ENCODE assay signal across 29 mouse cellular contexts in the genomic region with DNA sequence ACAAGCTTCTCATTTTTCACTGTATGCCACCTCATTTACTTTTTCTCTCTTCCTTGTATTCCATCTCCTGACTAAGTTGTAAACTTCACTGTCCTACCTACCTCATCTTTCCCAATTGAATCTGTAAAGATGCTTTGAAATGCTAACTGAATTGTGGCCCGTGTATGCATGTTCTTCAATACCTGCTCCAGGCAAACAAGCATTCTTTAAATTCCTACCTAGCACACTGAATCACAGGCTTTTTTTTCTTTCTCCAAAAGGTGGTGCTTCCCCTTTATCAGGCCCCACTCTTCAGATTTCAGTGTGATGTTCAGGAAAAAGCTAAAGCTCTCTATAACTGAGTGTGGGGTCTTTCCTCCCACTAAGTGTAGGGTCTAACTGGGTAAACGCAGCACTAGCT. TPM values are rescaled to one million over a fixed set of nuclear protein-coding genes. Genes with fewer than 3 reads are reported as not detected.
DNase-seq lines count a peak whose midpoint lies in the region; ATAC-seq and TF ChIP-seq lines count a peak whose summit lies in the region.
"Had no signal": no experiment of that assay in that cellular context is flagged by ENCODE, and none has a peak within 500 bp of the region (broad histone marks: within the 10 kb centered on the region; RNA-seq: fewer than 3 reads in every experiment).

No protein-coding gene starts in this region.

- H3K4me2 ChIP-seq in liver, postnatal 0 days (ENCODE audit: low read depth, low read length) = no peak overlapping the region
- no peak overlapping the region for H3K4me2 ChIP-seq in liver, embryonic 11.5 days
- H3K4me2 ChIP-seq in embryonic facial prominence, embryonic 14.5 days (ENCODE audit: low read depth, low read length) = no peak overlapping the region
- H3K4me2 ChIP-seq: heart, embryonic 15.5 days; liver, embryonic 15.5 days; lung, embryonic 15.5 days; midbrain, embryonic 12.5 days; neural tube, embryonic 13.5 days had no signal

- no peaks in the 10 kb centered on the region; the same call in 1 of the 2 replicates for H3K36me3 ChIP-seq in liver, postnatal 0 days (replicated peaks; ENCODE audit: insufficient read depth, low read length)
- no peaks in the 10 kb centered on the region for H3K36me3 ChIP-seq in liver, embryonic 11.5 days (ENCODE audit: control insufficient read depth, insufficient read depth, low read length)
- peaks cover 12% of the 10 kb centered on the region; the same call in 1 of the 2 replicates for H3K36me3 ChIP-seq in embryonic facial prominence, embryonic 14.5 days (ENCODE audit: control insufficient read depth, insufficient read depth, low read length)
- H3K36me3 ChIP-seq: liver, embryonic 15.5 days; lung, embryonic 15.5 days; midbrain, embryonic 12.5 days had no signal

- no peak for TF ChIP-seq CTCF in liver, postnatal 0 days (IDR thresholded peaks at IDR 0.05; ENCODE audit: low read depth)

- peak overlapping the region; percentile 60 for H3K27ac ChIP-seq in liver, postnatal 0 days (ENCODE audit: low read depth)
- no peak overlapping the region for H3K27ac ChIP-seq in liver, embryonic 11.5 days (ENCODE audit: low read depth, low read length)
- peak overlapping the region; percentile 10; the same call in 1 of the 2 replicates for H3K27ac ChIP-seq in embryonic facial prominence, embryonic 14.5 days (replicated peaks; ENCODE audit: low read depth, low read length)
- H3K27ac ChIP-seq: heart, embryonic 10.5 days; heart, embryonic 15.5 days; liver, embryonic 15.5 days; lung, embryonic 15.5 days; midbrain, embryonic 12.5 days; neural tube, embryonic 13.5 days had no signal

- no peaks in the 10 kb centered on the region for H3K9me3 ChIP-seq in liver, postnatal 0 days (ENCODE audit: low read length)
- H3K9me3 ChIP-seq in liver, embryonic 11.5 days (ENCODE audit: control insufficient read depth, low read length) = no peaks in the 10 kb centered on the region
- no peaks in the 10 kb centered on the region for H3K9me3 ChIP-seq in embryonic facial prominence, embryonic 14.5 days (ENCODE audit: control insufficient read depth, low read length)
- H3K9me3 ChIP-seq: heart, embryonic 10.5 days; heart, embryonic 15.5 days; liver, embryonic 15.5 days; lung, embryonic 15.5 days; megakaryocyte, embryonic 14.5 days; midbrain, embryonic 12.5 days; neural tube, embryonic 13.5 days had no signal

- H3K27me3 ChIP-seq in liver, postnatal 0 days (ENCODE audit: insufficient read depth, low read length) = no peaks in the 10 kb centered on the region
- H3K27me3 ChIP-seq in liver, embryonic 11.5 days (replicated peaks; ENCODE audit: control insufficient read depth, insufficient read depth, low read length) = no peaks in the 10 kb centered on the region
- no peaks in the 10 kb centered on the region for H3K27me3 ChIP-seq in embryonic facial prominence, embryonic 14.5 days (replicated peaks; ENCODE audit: control insufficient read depth, insufficient read depth, low read length)
- H3K27me3 ChIP-seq: heart, embryonic 15.5 days; liver, embryonic 15.5 days; lung, embryonic 15.5 days; megakaryocyte, embryonic 14.5 days; midbrain, embryonic 12.5 days; neural tube, embryonic 13.5 days had no signal

- no peaks in the 10 kb centered on the region for H3K4me1 ChIP-seq in liver, postnatal 0 days (ENCODE audit: insufficient read depth)
- no peaks in the 10 kb centered on the region for H3K4me1 ChIP-seq in liver, embryonic 11.5 days (replicated peaks; ENCODE audit: control insufficient read depth, insufficient read depth, low read length)
- H3K4me1 ChIP-seq in embryonic facial prominence, embryonic 14.5 days (ENCODE audit: control insufficient read depth, insufficient read depth, low read length) = no peaks in the 10 kb centered on the region
- H3K4me1 ChIP-seq: heart, embryonic 15.5 days; liver, embryonic 15.5 days; lung, embryonic 15.5 days; midbrain, embryonic 12.5 days; neural tube, embryonic 13.5 days had no signal

- H3K4me3 ChIP-seq in liver, postnatal 0 days (ENCODE audit: low read depth, low read length) = no peak overlapping the region
- no peak overlapping the region for H3K4me3 ChIP-seq in liver, embryonic 11.5 days (ENCODE audit: low read depth, low read length)
- H3K4me3 ChIP-seq in embryonic facial prominence, embryonic 14.5 days (ENCODE audit: low read depth, low read length) = no peak overlapping the region
- H3K4me3 ChIP-seq: heart, embryonic 10.5 days; heart, embryonic 15.5 days; liver, embryonic 15.5 days; lung, embryonic 15.5 days; megakaryocyte, embryonic 14.5 days; midbrain, embryonic 12.5 days; neural tube, embryonic 13.5 days had no signal

- H3K9ac ChIP-seq in liver, postnatal 0 days (replicated peaks) = peak overlapping the region; percentile 16; the same call in 1 of the 2 replicates
- H3K9ac ChIP-seq in liver, embryonic 11.5 days (ENCODE audit: low read depth, low read length) = no peak overlapping the region
- no peak overlapping the region for H3K9ac ChIP-seq in embryonic facial prominence, embryonic 14.5 days (ENCODE audit: low read depth, low read length)
- H3K9ac ChIP-seq: heart, embryonic 15.5 days; liver, embryonic 15.5 days; lung, embryonic 15.5 days; midbrain, embryonic 12.5 days; neural tube, embryonic 13.5 days had no signal

- 76% methylated on average over 2 of the region's 2 CpGs for WGBS in liver, postnatal 0 days (ENCODE audit: insufficient replicate concordance)
- WGBS in liver, embryonic 11.5 days = 78% methylated on average over 2 of the region's 2 CpGs
- 61% methylated on average over 2 of the region's 2 CpGs for WGBS in embryonic facial prominence, embryonic 14.5 days

- no peak for TF ChIP-seq EP300 in liver, postnatal 0 days (IDR thresholded peaks at IDR 0.05; ENCODE audit: low read depth)

- DNase-seq in liver, postnatal 0 days = no peak
- no peak for DNase-seq in liver, embryonic 11.5 days (ENCODE audit: low spot score)
- DNase-seq in R1 (ENCODE audit: low read depth, low spot score) = peak; percentile 88
- DNase-seq in embryonic facial prominence, embryonic 14.5 days (ENCODE audit: low spot score) = peak; percentile 19
- DNase-seq in Muller cell, postnatal 12 days (ENCODE audit: inconsistent ontology term) = no peak
- DNase-seq in embryo, embryonic 9.5 days (ENCODE audit: extremely low spot score) = no peak
- no peak for DNase-seq in spleen, adult 12 weeks (ENCODE audit: low spot score)
- DNase-seq: adrenal gland, adult 8-10 months; cerebellum, adult 8-10 months; cerebellum, postnatal 25 days; gastrocnemius, postnatal 25 days; kidney, adult 9 months; kidney, postnatal 10 days; layer of hippocampus, postnatal 36 days; left cerebral cortex, postnatal 4 days; lung, postnatal 4 days; right cerebral cortex, postnatal 4 days; thymus, adult 2 months; thymus, postnatal 36 days had no signal

- 0 out of 2 replicates have a peak, but pooled peaks have one; percentile 1 for ATAC-seq in liver, postnatal 0 days
- ATAC-seq in liver, embryonic 11.5 days (replicated peaks; ENCODE audit: low FRiP score) = no peak
- ATAC-seq in embryonic facial prominence, embryonic 14.5 days (ENCODE audit: low read depth) = no peak
- ATAC-seq: forebrain, embryonic 14.5 days; intestine, postnatal 0 days had no signal

RNA-seq across cellular contexts. Expression of gene Cpsf6, which starts 37.4 kb away (rescaled TPM):
- 34.4 and 38.6 TPM in 2 replicates for polyA plus RNA-seq in liver, postnatal 0 days (2015; fragmentation: Nextera tagmentation; extraction: Ambion mirVana)
- 135 and 155 TPM in 2 replicates for polyA plus RNA-seq in liver, embryonic 11.5 days (2014; fragmentation: Nextera tagmentation; extraction: Ambion mirVana)
- 125 and 146 TPM in 2 replicates for polyA plus RNA-seq in embryonic facial prominence, embryonic 14.5 days (2014; fragmentation: Nextera tagmentation; extraction: Ambion mirVana)

RNA-seq across cellular contexts. Expression of gene Lyz1, which starts 49.7 kb away (rescaled TPM):
- 0.42 and 0.85 TPM in 2 replicates for polyA plus RNA-seq in liver, postnatal 0 days (2015; fragmentation: Nextera tagmentation; extraction: Ambion mirVana)
- not detected in 2 replicates for polyA plus RNA-seq in liver, embryonic 11.5 days (2014; fragmentation: Nextera tagmentation; extraction: Ambion mirVana)
- 0.18 TPM in 1 of 2 replicates, not detected in the other for polyA plus RNA-seq in embryonic facial prominence, embryonic 14.5 days (2014; fragmentation: Nextera tagmentation; extraction: Ambion mirVana)
- polyA plus RNA-seq: forebrain, embryonic 14.5 days; hindbrain, embryonic 11.5 days; midbrain, embryonic 12.5 days had no signal

Comparison
In these comparisons a context has a peak if more than half of its experiments do, and no peak if none do; other contexts are left out.
1. DNase-seq: peak in R1 (single experiment) and embryonic facial prominence, embryonic 14.5 days (single experiment); none in liver, postnatal 0 days (single experiment), liver, embryonic 11.5 days (single experiment), Muller cell, postnatal 12 days (single experiment), embryo, embryonic 9.5 days (single experiment) and spleen, adult 12 weeks (single experiment).